Mouse (Mus musculus) testis, postnatal 14 days (tissue): ENCODE measurements at regions not wholly inside any gene's neighbourhood (a gene's known extent, or its start where the extent isn't known, plus 50 kb on each side); places are given as distances from the start of the nearest gene placed in this dataset.
"Not testable (repeated sequence)": the region's sequence is repeated elsewhere in the genome, so short reads cannot be mapped to it uniquely, and the experiment has no call there.

ENCODE experiments used
- DNase-seq: peaks from one replicate; pipeline ENCODE4 v3.0.0; 2021; ENCODE audit warnings: low spot score

- DNase-seq: no peak
Measured at GRCm38 (mm10) chr9:14058592-14059227, 216.2 kb upstream of the Sesn3 start.

DNA sequence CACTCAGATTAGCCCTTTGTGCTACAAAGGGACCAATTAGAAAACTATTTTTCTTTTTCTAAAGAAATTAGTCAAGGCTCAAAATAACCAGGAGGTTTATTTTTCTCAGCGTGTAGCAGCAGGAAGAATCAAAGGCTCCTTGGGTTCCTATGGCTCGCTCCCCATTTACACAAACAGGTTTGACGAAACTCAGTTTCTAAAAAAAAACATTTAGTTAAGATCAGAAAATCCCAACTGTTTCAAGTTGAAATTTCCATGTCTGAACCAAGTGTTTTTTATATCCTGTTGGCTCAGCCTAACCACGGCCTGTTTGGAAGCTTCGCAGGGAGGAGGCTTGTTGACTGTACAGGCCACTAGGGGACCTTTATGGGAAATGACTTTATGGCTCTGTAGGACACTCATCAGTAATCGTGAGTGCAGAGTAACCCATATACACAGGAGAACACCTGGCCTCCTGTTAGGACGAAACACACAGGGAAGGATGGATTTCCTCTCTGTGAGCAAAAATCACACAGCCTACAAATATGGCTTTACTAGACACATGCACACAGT lies 215.6 kb upstream of the Sesn3 start:
- no peak for DNase-seq

- DNase-seq: no peak
Measured at GRCm38 (mm10) chr9:14060257-14060656, 214.6 kb upstream of the Sesn3 start.

- no peak for DNase-seq
Measured at GRCm38 (mm10) chr9:14061389-14061788, 213.5 kb upstream of the Sesn3 start.

- DNase-seq: no peak
Measured at GRCm38 (mm10) chr9:14061840-14062239, 213.0 kb upstream of the Sesn3 start.

DNA sequence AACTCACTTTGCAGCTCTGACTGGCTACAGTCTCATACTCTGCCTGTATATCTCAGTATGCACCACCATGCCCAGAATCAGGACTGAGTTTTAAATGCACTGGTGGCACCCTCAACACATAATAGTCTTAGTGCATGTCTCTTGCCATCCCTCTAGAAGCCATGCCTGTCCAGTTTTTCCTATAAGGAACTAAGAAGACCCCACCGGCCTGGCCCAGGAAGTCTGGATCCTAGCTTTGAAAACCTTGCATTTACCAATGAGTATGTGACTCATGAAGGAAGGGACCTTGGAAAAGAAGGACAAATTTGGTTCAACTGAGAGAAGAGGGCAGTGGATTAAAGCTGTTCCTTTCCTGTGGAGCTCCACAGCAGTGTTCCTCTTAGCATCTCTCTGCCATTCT lies 212.2 kb upstream of the Sesn3 start:
- DNase-seq: no peak

DNA sequence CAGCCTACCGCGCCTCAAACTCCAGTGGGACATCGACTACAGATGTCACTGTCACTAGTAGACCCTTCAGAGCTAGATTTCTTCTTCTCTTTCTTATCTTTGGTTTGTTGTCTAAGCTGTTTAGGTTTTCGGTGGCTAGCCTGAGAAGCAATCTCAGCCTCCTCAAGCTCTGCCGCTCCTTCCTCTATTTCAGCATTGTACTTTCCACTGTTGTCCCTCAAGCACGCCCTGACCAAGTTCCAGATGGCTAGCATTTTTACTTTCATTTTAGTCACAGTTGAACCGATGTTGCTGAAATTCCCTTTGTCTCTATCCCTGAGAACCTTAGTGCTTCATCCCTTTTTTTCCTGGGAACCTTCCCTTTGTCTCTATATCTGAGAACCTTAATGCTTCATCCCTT lies 208.1 kb upstream of the Sesn3 start:
- DNase-seq: not testable (repeated sequence)

DNA sequence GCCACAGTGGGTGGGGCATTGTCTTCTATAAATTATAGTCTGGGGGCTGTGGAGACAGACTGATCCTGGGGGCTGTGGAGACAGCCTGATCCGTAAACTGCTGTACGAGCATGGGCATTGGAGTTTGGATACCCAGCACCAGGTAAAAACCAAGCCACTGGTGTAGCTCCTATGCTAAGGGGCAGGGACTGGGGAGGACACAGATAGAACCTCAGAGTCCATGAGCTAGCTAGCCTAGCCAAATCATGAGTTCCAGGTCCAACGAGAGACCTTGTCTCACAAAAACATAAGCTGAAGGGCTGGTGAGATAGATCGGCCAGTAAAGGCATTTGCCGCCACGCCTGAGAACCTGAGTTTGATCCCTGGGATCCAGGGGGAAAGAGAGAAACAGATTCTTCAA lies 205.8 kb upstream of the Sesn3 start:
- no peak for DNase-seq

GRCm38 (mm10) chr9:14069770-14070169 lies 205.1 kb upstream of the Sesn3 start:
- no peak for DNase-seq

DNA sequence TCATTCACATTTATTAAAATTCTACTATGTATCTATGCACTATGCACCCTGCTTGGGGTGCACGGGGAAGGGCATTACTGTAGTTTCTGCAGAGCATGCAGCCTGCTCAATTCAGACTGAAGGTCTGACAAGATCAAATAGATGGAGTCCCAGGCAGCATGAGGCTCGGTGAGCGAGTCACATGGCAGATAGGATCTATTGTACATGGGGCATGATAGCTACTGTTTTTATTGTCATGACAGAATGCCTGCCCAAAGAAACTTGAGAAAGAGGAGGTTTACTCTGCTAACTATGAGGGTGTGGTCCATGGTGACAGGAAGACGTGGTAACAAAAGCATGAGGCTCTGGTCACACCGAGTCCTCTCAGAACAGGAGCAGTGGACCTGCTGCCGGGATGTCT lies 203.1 kb upstream of the Sesn3 start:
- no peak for DNase-seq

DNA sequence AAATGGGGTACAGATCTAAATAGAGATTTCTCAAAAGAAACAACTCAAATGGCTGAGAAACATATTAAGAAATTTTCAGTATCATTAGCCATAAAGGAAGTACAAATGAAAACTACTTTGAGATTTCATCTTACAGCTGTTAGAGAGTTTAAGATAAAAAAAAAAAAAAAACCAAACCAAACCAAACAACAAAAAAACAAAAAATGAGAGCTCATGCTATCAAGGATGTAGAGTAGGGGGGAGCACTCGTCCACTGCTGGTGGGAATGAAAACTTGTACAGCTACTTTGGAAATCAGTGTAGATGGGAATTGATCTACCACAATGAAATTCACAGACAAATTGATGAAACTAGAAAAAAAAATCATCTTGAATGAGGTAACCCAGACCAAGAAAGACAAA lies 201.9 kb upstream of the Sesn3 start:
- no peak for DNase-seq

GRCm38 (mm10) chr9:14074273-14074672 lies 200.6 kb upstream of the Sesn3 start:
- peak; percentile 22 for DNase-seq

DNA sequence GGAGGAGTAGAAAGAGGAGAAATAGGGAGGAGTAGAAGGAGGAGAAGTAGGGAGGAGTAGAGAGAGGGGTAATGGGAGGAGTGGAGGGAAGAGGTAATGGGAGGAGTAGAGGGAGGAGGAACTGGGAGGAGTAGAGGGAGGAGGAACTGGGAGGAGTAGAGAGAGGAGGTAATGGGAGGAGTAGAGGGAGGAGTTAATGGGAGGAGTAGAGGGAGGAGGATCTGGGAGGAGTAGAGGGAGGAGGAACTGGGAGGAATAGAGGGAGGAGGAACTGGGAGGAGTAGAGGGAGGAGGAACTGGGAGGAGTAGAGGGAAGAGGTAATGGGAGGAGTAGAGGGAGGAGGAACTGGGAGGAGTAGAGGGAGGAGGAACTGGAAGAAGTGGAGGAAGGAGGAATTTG lies 200.0 kb upstream of the Sesn3 start:
- not testable (repeated sequence) for DNase-seq

DNA sequence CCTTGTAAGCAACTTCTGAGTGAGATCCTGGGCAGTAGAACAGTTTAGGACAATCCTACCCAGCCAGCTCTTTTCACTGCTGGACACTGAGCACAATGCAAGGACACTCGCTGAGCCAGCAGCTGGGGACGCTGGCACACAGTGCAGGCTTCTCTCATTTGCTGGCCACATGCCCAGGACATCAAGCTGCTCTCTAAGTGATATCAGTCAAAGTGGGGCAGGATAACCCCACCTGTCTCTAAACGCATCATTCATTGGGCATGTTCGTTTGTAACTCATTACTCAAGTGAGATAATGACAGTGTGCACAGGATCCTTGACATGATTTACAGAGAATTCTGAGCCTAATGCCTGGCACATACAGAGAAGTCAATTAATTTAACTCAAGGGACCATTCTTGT lies 199.4 kb upstream of the Sesn3 start:
- peak; percentile 79 for DNase-seq

DNA sequence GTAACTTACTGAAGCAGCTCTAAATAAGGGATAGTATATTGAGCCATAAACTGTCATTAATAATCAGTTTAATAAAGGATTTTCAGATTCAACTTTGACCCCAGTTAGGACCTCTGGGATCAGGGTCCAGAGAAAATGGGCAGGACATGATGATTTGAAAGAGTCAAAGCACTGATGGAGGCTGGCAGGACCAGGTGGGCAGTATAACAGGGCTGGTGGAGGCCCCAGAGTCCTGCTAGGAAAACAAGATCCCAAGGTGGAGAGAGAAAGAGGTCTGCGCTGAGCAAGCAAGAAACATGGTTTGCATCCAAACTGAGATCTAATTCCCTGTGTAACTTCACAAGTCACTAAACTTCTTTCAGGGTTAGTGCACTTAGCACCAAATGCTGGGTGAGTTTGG lies 199.0 kb upstream of the Sesn3 start:
- no peak for DNase-seq

DNA sequence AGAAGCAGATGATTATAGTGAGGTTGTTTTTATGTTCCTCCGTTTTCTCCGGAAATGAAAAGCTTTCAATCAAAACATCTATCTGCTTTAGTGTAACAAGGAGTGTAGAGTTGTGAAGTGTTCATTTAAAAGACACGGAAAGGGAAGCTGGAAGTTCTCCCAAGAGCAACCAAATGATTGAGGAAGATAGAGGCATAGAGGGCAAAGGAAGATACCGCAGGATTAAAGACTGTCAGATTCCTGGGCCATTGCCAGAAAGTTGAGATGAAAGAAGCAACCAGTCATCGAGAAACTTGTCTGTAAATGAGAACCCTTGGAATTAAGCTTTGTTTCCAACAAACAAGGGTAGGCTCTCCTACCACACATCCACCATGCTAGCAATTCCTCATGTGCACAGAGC lies 198.1 kb upstream of the Sesn3 start:
- no peak for DNase-seq

GRCm38 (mm10) chr9:14081138-14081537 lies 193.7 kb upstream of the Sesn3 start:
- no peak for DNase-seq

DNA sequence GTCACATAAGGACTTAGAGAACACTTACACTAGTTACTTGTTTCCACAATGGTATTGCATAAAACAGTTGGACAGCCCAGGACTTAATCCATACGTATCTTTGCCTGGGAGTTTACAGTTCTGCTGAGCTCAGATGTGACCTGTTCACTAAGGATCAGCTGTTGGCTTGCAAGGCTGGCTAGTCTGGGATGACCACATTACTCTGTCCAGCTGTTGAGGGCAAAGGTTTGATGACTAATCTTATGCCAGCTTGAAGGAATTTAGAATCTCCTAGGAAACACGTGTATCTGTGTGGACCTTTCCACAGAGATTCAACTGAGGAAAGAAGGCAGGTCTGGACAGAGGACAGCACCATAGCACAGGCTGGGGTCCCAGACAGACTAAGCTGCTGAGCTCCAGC lies 188.7 kb upstream of the Sesn3 start:
- no peak for DNase-seq

GRCm38 (mm10) chr9:14086611-14087010 lies 188.3 kb upstream of the Sesn3 start:
- DNase-seq: no peak

- DNase-seq: no peak
Measured at GRCm38 (mm10) chr9:14087874-14088273, 187.0 kb upstream of the Sesn3 start.

DNA sequence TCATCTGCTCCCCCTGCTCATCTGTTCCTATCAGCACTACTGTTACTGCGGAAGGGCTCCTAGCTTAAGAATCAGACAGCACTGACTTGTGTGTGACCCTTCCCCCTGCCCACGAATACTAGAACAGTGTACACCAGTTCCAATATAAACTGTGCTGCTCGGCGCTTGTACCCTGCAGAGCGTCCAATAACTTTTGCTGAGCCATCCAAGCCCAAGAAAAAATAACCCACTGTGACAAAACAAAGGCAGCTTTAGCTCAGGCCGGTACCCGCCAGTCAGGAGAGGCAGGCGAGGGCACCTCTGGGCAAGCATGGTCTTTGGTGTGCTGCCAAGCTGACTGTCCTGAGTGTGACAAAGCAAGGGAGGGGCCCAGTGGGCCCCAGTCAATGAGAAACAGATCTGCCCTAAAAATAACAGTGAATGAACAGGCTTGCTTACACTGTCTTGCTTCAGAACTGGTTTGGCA lies 185.0 kb upstream of the Sesn3 start:
- peak; percentile 14 for DNase-seq

DNA sequence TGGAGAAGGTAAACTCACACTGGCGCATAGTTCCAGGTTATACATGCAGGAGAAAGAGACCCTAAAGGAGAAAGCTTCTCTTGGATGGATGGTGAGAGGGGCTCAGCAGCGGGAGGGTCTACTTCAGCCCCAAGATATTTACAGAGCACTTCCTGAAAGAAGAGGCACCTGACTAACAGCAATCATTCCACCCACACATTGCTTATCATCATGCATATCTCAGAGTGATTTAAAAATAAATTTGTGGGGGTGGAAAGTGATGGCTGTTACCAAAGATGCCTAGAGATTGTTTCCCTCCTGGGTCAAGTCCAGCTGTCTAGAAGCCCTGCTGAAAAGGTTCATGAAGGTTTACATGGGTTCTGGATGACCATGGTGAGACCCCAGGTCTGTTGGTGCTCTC lies 184.4 kb upstream of the Sesn3 start:
- no peak for DNase-seq

GRCm38 (mm10) chr9:14091099-14091930 lies 183.6 kb upstream of the Sesn3 start:
- no peak for DNase-seq
